Mouse (Mus musculus) embryonic fibroblast, embryonic 13.5 days (primary cell): ENCODE results near the gene Hmmr.

Experiments
- CTCF ChIP-seq: IDR thresholded peaks from 2 replicates; pipeline ENCODE4 v1.5.1; 2011; ENCODE audit warnings: mild to moderate bottlenecking, control low read depth, low read length, moderate library complexity, borderline replicate concordance; ENCODE audit not compliant: insufficient read depth
- POLR2A ChIP-seq: IDR thresholded peaks from 2 replicates; pipeline ENCODE4 v1.6.1; 2011; ENCODE audit warnings: low read depth, mild to moderate bottlenecking, control low read depth, low read length, moderate library complexity

DNA sequence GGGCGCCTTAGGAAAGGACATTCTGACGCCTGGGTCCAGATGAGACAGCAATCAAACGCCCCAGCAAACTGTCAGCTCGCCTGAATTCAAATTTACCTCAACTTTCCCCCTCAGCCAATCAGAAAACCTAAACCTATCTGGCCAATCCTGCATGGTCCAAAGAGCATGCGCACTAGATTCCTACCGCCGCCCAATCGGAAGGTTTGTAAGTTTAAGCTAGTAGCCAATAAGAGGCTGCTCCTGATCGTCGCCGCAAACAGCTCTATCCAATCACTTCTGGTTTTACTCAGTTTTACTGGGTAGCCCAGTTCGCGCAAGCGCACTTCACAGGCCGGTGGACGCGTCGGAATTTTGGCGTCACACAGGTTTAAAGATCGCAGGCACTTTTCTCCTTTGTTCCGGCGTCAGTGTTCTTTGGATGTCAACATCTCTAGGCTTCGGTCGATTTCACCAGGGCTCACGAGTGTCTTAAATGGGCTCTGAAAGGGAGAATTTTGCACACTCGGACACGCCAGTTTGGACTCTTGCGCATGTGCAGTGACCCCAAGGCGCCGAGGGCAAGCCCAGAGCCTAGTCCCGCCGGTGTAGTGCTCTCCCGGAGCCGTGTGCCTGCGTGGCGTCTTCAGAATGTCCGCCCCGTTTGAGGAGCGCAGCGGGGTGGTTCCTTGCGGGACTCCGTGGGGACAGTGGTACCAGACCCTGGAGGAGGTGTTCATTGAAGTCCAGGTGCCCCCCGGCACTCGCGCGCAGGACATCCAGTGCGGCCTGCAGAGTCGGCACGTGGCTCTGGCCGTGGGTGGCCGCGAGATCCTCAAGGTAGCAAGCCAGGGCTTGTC, at the start of gene Hmmr, which contains the start of gene Nudcd2:
- no peak for TF ChIP-seq CTCF
- TF ChIP-seq POLR2A: peak; percentile 71
